Mouse (Mus musculus) left cerebral cortex, postnatal 36 days (tissue): ENCODE data around the gene Tmem178b. TPM values are rescaled to one million over a fixed set of nuclear protein-coding genes. Genes with fewer than 3 reads are reported as not detected.

ENCODE experiments used
- DNase-seq, 2 experiments: peaks; one replicate each; pipeline ENCODE4 v3.0.0; 2021 to 2022; ENCODE audit warnings: low spot score in 2 of 2, mixed read lengths in 1 of 2
- intact Hi-C: fragments of 180-260 bp; cut with DNase I; formaldehyde crosslinking; loops from one replicate; pipeline ENCODE4 v1.15.1; 2025
- total RNA-seq, 2 experiments: library from RNA; stranded (reverse); gene quantifications; 2 replicates each; pipeline ENCODE4 v1.2.3; 2021

The Tmem178b gene
- total RNA-seq, 2 experiments from 2014 or later = 246 to 266 TPM

- peak; percentile 41 to 45 for DNase-seq
Measured at GRCm38 (mm10) chr6:40225585-40226280, 352.7 kb downstream of the Tmem178b start.

GRCm38 (mm10) chr6:40228981-40229380 is 355.9 kb downstream of the Tmem178b start:
- DNase-seq = no peak
- intact Hi-C loops = no loop called here

More at GRCm38 (mm10) chr6:40225585-40226280, 352.7 kb downstream of the Tmem178b start:
- intact Hi-C loops = no loop called here

DNA sequence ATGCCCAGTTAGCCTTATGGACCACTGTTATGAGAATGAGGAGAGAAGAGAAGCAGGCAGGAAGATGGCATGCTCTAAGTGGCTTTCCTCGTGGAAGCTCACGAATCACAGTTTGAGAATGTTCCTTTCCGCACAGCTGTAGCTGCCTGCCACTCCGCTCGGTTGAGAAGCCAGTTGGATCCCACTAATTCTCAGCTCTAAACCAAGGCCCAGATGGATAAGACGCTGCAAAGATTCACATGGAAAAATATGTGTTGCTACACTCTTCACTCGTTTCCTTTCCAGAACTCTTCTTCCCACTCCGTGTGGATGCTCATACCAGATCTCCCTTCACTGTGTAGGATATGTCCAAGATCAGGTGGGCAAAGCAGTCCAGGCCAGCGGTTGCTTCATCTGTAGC is 356.9 kb downstream of the Tmem178b start:
- intact Hi-C loops = loop anchor here (10.0 kb wide), 1 partner anchor 165 kb away; no protein-coding TSS in a partner anchor
- peak; percentile 36 to 44 for DNase-seq

DNA sequence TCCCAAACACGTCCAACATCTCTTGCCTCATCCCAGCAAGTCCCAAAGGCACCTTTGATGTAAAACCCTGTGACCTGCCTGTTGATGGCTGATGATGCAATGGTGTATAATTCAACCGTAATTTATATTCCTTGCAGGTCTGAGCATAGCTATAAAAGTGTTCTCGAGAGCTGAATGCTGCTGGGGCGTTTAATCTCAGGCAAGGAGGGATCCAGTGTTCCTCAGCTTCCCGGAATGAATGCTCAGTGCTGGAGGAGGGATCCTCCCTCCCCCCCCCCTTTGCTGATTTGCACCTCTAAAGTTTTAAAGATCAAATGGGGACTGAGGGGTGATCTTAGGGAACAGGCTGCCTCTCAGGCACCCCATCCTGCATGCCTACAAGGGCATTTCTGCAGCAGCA is 361.0 kb downstream of the Tmem178b start:
- intact Hi-C loops = loop anchor here (10.0 kb wide), 1 partner anchor 161 kb away; no protein-coding TSS in a partner anchor
- peak in 1 of 2 experiments; percentile 28 for DNase-seq

DNA sequence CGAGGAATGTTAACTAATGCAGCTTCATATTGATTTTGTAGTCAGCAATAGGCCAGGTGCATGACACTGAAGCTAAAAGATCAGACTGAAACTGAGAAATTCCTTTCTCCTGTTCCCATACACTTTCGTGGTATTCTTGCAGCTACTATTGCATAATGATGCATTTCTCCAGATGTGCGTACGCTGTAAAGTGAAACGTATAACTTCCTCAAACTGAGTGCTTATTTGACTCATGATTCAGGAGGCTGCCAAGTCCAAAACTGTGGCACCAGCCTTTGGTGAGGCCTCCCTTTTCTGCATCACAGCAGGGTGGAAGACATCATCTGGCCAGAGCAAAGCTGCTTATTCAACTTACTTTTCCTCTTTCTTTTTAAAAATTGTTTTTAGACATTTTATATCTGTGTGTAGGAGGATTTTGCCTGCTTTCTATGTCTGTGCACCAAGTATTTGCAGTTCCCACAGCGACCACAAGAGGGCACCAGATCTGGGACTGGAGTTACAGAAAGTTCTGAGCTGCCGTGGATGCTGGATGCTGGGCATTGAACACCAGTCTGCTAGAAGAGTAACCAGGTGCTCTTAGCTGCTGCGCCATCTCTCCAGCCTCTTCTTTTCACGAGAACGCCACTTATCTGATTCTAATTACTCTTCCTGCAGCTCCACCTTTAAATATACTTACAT is 362.9 kb downstream of the Tmem178b start:
- intact Hi-C loops = loop anchor here (5.0 to 10.0 kb wide), 2 partner anchors 159 to 364 kb away; partner anchors contain the start of gene Tmem178b
- DNase-seq = peak; percentile 60 to 79

DNA sequence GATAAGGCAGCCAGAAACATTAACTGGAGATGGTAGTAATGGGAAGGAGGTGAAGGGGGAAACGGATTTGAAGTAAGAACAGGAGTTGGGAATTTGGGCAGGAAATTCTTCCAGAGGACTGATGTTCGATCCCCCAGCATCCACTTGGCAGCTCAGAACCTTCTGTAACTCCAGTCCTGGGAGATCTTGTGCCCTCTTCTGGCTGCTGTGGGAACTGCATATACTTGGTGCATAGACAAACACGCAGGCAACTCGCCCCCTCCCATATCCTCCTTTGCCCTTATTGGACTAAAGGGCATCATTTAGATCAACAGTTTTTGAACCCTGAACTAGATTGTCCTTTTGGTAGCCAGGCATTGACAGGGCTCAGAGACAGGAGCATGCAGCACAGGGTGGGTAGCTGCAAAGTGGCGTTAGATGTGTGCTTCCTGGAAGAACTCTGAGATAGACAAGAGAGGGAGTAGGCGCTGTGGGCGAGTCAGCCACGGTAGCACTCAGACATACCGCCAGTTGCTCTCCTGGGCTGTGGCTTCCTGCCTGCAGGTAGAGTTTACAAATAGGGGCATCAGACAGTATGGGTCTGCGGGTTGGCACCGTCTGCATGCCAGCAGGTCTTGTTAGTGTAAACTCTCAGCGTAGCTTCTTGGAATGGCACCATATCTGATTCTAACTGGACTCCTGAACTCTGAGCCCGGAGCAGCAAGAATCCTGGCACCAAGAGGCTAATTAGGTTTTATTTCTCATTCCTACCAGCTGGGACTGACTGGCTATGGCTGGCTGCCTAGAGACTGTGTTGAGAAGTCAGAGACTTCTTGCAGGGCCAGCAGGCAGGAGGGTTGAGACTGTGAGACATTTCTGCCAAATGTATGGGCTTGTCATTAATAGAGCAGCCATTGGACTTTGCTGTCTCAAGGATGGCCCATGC is 364.0 kb downstream of the Tmem178b start:
- DNase-seq = peak in 1 of 2 experiments; percentile 15
- intact Hi-C loops = loop anchor here (5.0 to 10.0 kb wide), 2 partner anchors 158 to 365 kb away; partner anchors contain the start of gene Tmem178b

GRCm38 (mm10) chr6:40238857-40239256 is 365.8 kb downstream of the Tmem178b start:
- no peak for DNase-seq
- intact Hi-C loops = loop anchor here (5.0 to 10.0 kb wide), 2 partner anchors 156 to 367 kb away; partner anchors contain the start of gene Tmem178b

GRCm38 (mm10) chr6:40240671-40241070 is 367.6 kb downstream of the Tmem178b start:
- no peak for DNase-seq
- intact Hi-C loops = no loop called here

GRCm38 (mm10) chr6:40247398-40247946 is 374.4 kb downstream of the Tmem178b start:
- no peak for DNase-seq
- intact Hi-C loops = no loop called here

DNA sequence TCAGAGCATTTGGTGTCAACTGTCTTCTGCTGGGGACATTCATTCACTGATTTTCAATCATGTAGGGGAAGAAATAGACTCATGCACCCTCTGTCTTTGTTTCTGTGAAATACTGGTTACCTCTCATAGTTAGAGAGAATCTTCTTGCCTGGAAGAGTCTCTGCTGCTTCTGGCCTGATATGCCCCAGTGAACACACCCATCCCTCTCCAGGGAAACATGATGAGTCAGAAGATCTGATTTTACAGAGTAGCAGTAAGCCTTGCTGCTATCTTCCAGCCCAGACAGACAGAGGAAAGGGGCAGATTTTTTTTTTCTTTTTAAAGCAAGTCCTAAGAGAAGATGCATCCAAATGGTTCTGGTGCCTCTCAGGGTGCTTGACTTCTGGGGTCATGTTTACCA is 376.9 kb downstream of the Tmem178b start:
- DNase-seq = no peak

GRCm38 (mm10) chr6:40263687-40264086 is 390.6 kb downstream of the Tmem178b start:
- no peak for DNase-seq
- intact Hi-C loops = no loop called here

More for the DNA sequence above, 376.9 kb downstream of the Tmem178b start:
- intact Hi-C loops = no loop called here

- intact Hi-C loops = no loop called here
- no peak for DNase-seq
Measured at GRCm38 (mm10) chr6:40300707-40301106, 427.6 kb downstream of the Tmem178b start.

DNA sequence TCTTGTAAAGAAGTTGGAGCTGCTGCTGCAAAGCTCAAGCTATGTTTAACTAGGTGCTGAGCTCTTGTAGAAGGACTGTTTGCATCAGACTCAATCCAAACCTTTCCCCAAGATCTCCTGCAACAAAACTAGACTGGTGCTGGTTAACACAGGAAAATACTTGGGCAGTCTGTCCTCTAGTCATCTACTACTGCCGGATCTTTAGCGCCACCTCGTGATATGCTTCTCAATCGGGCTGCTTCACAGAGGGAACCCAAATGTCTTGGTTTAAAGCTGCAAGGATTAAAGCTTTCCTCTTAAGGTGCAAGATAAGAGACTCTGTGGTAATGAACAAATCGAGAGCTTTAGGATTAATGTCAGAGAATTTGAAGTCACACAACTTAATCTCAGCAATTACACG is 430.3 kb downstream of the Tmem178b start:
- intact Hi-C loops = loop anchor here (2.0 kb wide), 1 partner anchor 433 kb away; no protein-coding TSS in a partner anchor
- DNase-seq = peak; percentile 72 to 77

Other genes starting within 250 kb of the Tmem178b start
- 100 to 1,000 TPM; 105 to 125 TPM for gene Braf, start 147.8 kb upstream of the Tmem178b start, total RNA-seq
- 10 to 100 TPM; 92.5 to 96.3 TPM for gene Mrps33, start 62.3 kb upstream of the Tmem178b start, total RNA-seq